Mouse (Mus musculus): ENCODE data around the gene Chkb. TPM values are rescaled to one million over a fixed set of nuclear protein-coding genes. Genes with fewer than 3 reads are reported as not detected.
"Not testable (repeated sequence)": the region's sequence is repeated elsewhere in the genome, so short reads cannot be mapped to it uniquely, and the experiment has no call there.

The Chkb gene
- polyA plus RNA-seq, 3 experiments from 2014 or later, result 45.1 to 62.2 (median 57.2) TPM

GRCm38 (mm10) chr15:89452906-89453864 lies 23.5 kb upstream of the Chkb start:
- ATAC-seq, result no peak

- no peak for ATAC-seq
Observed at GRCm38 (mm10) chr15:89442486-89443070, 12.9 kb upstream of the Chkb start.

GRCm38 (mm10) chr15:89435878-89436277 lies 6.2 kb upstream of the Chkb start:
- no peak for ATAC-seq

GRCm38 (mm10) chr15:89434136-89434535 lies 4.4 kb upstream of the Chkb start:
- no peak for ATAC-seq

- no peak for ATAC-seq
Observed at GRCm38 (mm10) chr15:89432946-89433345, 3.2 kb upstream of the Chkb start.

- no peak for ATAC-seq
Observed at GRCm38 (mm10) chr15:89431806-89432205, 2.1 kb upstream of the Chkb start.

- no peak for ATAC-seq
Observed at GRCm38 (mm10) chr15:89431271-89431670, 1.6 kb upstream of the Chkb start.

- ATAC-seq, result not testable (repeated sequence)
Observed at GRCm38 (mm10) chr15:89430771-89431170, 1.1 kb upstream of the Chkb start.

GRCm38 (mm10) chr15:89430341-89430740 lies 633 bp upstream of the Chkb start:
- no peak for ATAC-seq

- peak; percentile 1 for ATAC-seq
Observed at GRCm38 (mm10) chr15:89428821-89429351, 822 bp downstream of the Chkb start.

- ATAC-seq, result no peak
Observed at GRCm38 (mm10) chr15:89428136-89428790, 1.4 kb downstream of the Chkb start.

GRCm38 (mm10) chr15:89426716-89427115 lies 3.0 kb downstream of the Chkb start:
- no peak for ATAC-seq

GRCm38 (mm10) chr15:89425711-89426121 lies 4.0 kb downstream of the Chkb start, which contains the start of gene Cpt1b:
Cpt1b (minus strand) TSS chr15:89425863.
- no peak for ATAC-seq

- ATAC-seq, result no peak
Observed at GRCm38 (mm10) chr15:89424621-89425020, 5.1 kb downstream of the Chkb start.

GRCm38 (mm10) chr15:89421938-89422337 lies 7.8 kb downstream of the Chkb start:
- ATAC-seq, result no peak

GRCm38 (mm10) chr15:89415282-89415681 lies 14.4 kb downstream of the Chkb start:
- ATAC-seq, result no peak

GRCm38 (mm10) chr15:89410118-89410517 lies 19.6 kb downstream of the Chkb start, which contains the start of gene Syce3:
Syce3 (minus strand) TSS chr15:89410503.
- ATAC-seq, result no peak

- ATAC-seq, result no peak
Observed at GRCm38 (mm10) chr15:89406691-89407090, 23.0 kb downstream of the Chkb start.

- ATAC-seq, result no peak
Observed at GRCm38 (mm10) chr15:89404831-89405623, 24.7 kb downstream of the Chkb start.

GRCm38 (mm10) chr15:89402471-89402870 lies 27.2 kb downstream of the Chkb start:
- ATAC-seq, result no peak

GRCm38 (mm10) chr15:89399716-89400115 lies 30.0 kb downstream of the Chkb start:
- no peak for ATAC-seq

GRCm38 (mm10) chr15:89398146-89398545 lies 31.6 kb downstream of the Chkb start:
- no peak for ATAC-seq

Data from inflammation-experienced regulatory T-cells, adult 6 months (primary cell).